Mouse (Mus musculus): ENCODE results near the gene Itch. TPM values are rescaled to one million over a fixed set of nuclear protein-coding genes. Genes with fewer than 3 reads are reported as not detected.
"Not testable (repeated sequence)": the region's sequence is repeated elsewhere in the genome, so short reads cannot be mapped to it uniquely, and the experiment has no call there.

Gene Itch
- polyA plus RNA-seq, 1 experiment from 2014 or later: 30.4 TPM

- Histone ChIP-seq H3K4me2 (ENCODE audit: low read length) (peak overlapping the region; percentile 59), H3K9me3 (replicated peaks; ENCODE audit: control insufficient read depth, low read length) (no peaks in the 10 kb centered on the region), H3K4me1 (ENCODE audit: control insufficient read depth, insufficient read depth, low read length) (peaks cover 20% of the 10 kb centered on the region), H3K4me3 (ENCODE audit: low read depth, low read length) (peak overlapping the region; percentile 93; the same call in 1 of the 2 replicates), H3K9ac (ENCODE audit: low read length) (no peak overlapping the region), H3K36me3 (ENCODE audit: control insufficient read depth, insufficient read depth, low read length) (peaks cover 23% of the 10 kb centered on the region), H3K27me3 (replicated peaks; ENCODE audit: control insufficient read depth, insufficient read depth, low read length) (no peaks in the 10 kb centered on the region), H3K27ac (ENCODE audit: low read depth, low read length) (no peak overlapping the region)
- DNase-seq (ENCODE audit: low spot score) (no peak), ATAC-seq (no peak)
- 73% methylated on average over 4 of the region's 4 CpGs for WGBS
These were observed 1.8 kb downstream of the Itch start for GRCm38 (mm10) chr2:155135092-155135491.

GRCm38 (mm10) chr2:155135534-155135933 is 2.2 kb downstream of the Itch start:
- WGBS: 91% methylated on average over 1 of the region's 1 CpGs

DNA sequence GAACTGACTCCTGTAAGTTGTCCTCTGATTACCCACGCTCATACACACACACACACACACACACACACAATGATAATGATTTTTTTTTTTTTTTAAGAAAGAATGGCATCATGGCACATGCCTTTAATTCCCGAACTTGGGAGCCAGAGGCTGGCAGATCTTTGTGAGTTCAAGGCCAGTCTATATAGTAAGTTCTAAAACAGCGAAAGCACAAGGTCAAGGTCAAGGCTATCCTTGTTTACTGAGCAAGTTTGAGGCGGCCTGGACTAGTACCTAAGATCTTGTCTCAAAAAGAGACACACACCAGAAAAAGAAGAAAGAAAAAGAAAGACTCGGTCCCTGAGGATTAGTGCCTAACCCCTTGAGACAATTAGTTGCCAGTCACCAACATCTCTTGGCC is 7.7 kb downstream of the Itch start:
- Histone ChIP-seq H3K27ac (ENCODE audit: low read depth, low read length) (no peak overlapping the region), H3K4me1 (ENCODE audit: control insufficient read depth, insufficient read depth, low read length) (peaks cover 4% of the 10 kb centered on the region; the same call in 1 of the 2 replicates), H3K36me3 (ENCODE audit: control insufficient read depth, insufficient read depth, low read length) (peaks cover 74% of the 10 kb centered on the region), H3K4me2 (ENCODE audit: low read length) (no peak overlapping the region), H3K4me3 (ENCODE audit: low read depth, low read length) (no peak overlapping the region), H3K9me3 (replicated peaks; ENCODE audit: control insufficient read depth, low read length) (no peaks in the 10 kb centered on the region), H3K9ac (ENCODE audit: low read length) (no peak overlapping the region), H3K27me3 (replicated peaks; ENCODE audit: control insufficient read depth, insufficient read depth, low read length) (no peaks in the 10 kb centered on the region)
- DNase-seq (ENCODE audit: low spot score) (no peak), ATAC-seq (no peak)
- 84% methylated on average over 5 of the region's 5 CpGs for WGBS

More at GRCm38 (mm10) chr2:155135534-155135933, 2.2 kb downstream of the Itch start:
- ATAC-seq (no peak), DNase-seq (ENCODE audit: low spot score) (no peak)
- H3K9ac ChIP-seq (ENCODE audit: low read length): no peak overlapping the region
- H3K27me3 ChIP-seq (replicated peaks; ENCODE audit: control insufficient read depth, insufficient read depth, low read length): no peaks in the 10 kb centered on the region
- no peaks in the 10 kb centered on the region for H3K9me3 ChIP-seq (replicated peaks; ENCODE audit: control insufficient read depth, low read length)
- H3K36me3 ChIP-seq (ENCODE audit: control insufficient read depth, insufficient read depth, low read length): peaks cover 27% of the 10 kb centered on the region
- no peak overlapping the region for H3K27ac ChIP-seq (ENCODE audit: low read depth, low read length)
- peaks cover 20% of the 10 kb centered on the region for H3K4me1 ChIP-seq (ENCODE audit: control insufficient read depth, insufficient read depth, low read length)
- H3K4me2 ChIP-seq (ENCODE audit: low read length): peak overlapping the region; percentile 59; the same call in 1 of the 2 replicates
- no peak overlapping the region for H3K4me3 ChIP-seq (ENCODE audit: low read depth, low read length)

GRCm38 (mm10) chr2:155142025-155142555 is 8.8 kb downstream of the Itch start:
- Histone ChIP-seq H3K9ac (ENCODE audit: low read length) (no peak overlapping the region), H3K27ac (ENCODE audit: low read depth, low read length) (no peak overlapping the region), H3K4me3 (ENCODE audit: low read depth, low read length) (no peak overlapping the region), H3K36me3 (ENCODE audit: control insufficient read depth, insufficient read depth, low read length) (peaks cover 85% of the 10 kb centered on the region), H3K9me3 (replicated peaks; ENCODE audit: control insufficient read depth, low read length) (0 out of 2 replicates have a peak, but pooled peaks cover 5% of the 10 kb centered on the region), H3K27me3 (replicated peaks; ENCODE audit: control insufficient read depth, insufficient read depth, low read length) (no peaks in the 10 kb centered on the region), H3K4me2 (ENCODE audit: low read length) (no peak overlapping the region), H3K4me1 (ENCODE audit: control insufficient read depth, insufficient read depth, low read length) (no peaks in the 10 kb centered on the region)
- DNase-seq (ENCODE audit: low spot score) (no peak), ATAC-seq (no peak)

DNA sequence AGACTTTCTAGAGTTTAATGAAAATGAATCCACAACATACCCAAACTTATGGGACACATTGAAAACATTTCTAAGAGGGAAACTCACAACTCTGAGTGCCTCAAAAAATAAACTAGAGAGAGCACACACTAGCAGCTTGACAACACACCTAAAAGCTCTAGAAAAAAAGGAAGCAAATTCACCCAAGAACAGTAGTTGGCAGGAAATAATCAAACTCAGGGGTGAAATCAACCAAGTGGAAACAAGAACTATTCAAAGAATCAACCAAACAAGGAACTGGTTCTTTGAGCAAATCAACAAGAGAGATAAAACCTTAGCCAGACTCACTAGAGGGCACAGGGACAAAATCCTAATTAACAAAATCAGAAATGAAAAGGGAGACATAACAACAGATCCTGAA is 16.0 kb downstream of the Itch start:
- H3K27ac ChIP-seq (ENCODE audit: low read depth, low read length); H3K27me3 ChIP-seq (replicated peaks; ENCODE audit: control insufficient read depth, insufficient read depth, low read length); H3K9me3 ChIP-seq (replicated peaks; ENCODE audit: control insufficient read depth, low read length); H3K4me1 ChIP-seq (ENCODE audit: control insufficient read depth, insufficient read depth, low read length); H3K4me3 ChIP-seq (ENCODE audit: low read depth, low read length); H3K4me2 ChIP-seq (ENCODE audit: low read length); ATAC-seq; DNase-seq (ENCODE audit: low spot score); H3K9ac ChIP-seq (ENCODE audit: low read length): not testable (repeated sequence)
- H3K36me3 ChIP-seq (ENCODE audit: control insufficient read depth, insufficient read depth, low read length): peaks cover 31% of the 10 kb centered on the region

DNA sequence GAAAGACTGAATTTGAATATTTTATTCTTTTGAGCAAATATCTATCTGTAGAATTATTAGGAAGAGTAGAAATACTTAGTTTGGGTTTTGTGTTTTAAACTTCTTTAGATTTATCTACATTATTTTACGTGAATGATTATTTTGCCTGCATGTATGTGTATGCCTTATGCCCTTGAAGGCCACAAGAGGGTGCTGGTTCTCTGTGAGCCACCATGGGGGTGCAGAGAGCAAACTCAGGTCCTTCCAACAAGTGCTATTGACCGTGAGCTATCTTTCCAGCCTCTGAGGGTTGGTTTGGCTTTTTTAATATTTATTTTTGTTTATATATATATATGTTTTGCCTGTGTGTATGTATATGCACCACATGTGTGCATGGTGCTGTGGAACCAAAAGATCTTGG is 74.1 kb downstream of the Itch start:
- H3K27me3 ChIP-seq (replicated peaks; ENCODE audit: control insufficient read depth, insufficient read depth, low read length): no peaks in the 10 kb centered on the region
- H3K4me2 ChIP-seq (ENCODE audit: low read length): no peak overlapping the region
- no peaks in the 10 kb centered on the region for H3K9me3 ChIP-seq (replicated peaks; ENCODE audit: control insufficient read depth, low read length)
- no peaks in the 10 kb centered on the region for H3K4me1 ChIP-seq (ENCODE audit: control insufficient read depth, insufficient read depth, low read length)
- peaks cover 76% of the 10 kb centered on the region for H3K36me3 ChIP-seq (ENCODE audit: control insufficient read depth, insufficient read depth, low read length)
- DNase-seq (ENCODE audit: low spot score) (peak; percentile 30), ATAC-seq (no peak)
- H3K4me3 ChIP-seq (ENCODE audit: low read depth, low read length): no peak overlapping the region
- no peak overlapping the region for H3K27ac ChIP-seq (ENCODE audit: low read depth, low read length)
- 75% methylated on average over 2 of the region's 2 CpGs for WGBS
- no peak overlapping the region for H3K9ac ChIP-seq (ENCODE audit: low read length)

GRCm38 (mm10) chr2:155223145-155223544 is 89.8 kb downstream of the Itch start:
- H3K27me3 ChIP-seq (replicated peaks; ENCODE audit: control insufficient read depth, insufficient read depth, low read length): no peaks in the 10 kb centered on the region
- no peak overlapping the region for H3K27ac ChIP-seq (ENCODE audit: low read depth, low read length)
- peaks cover 90% of the 10 kb centered on the region for H3K36me3 ChIP-seq (ENCODE audit: control insufficient read depth, insufficient read depth, low read length)
- no peak overlapping the region for H3K4me3 ChIP-seq (ENCODE audit: low read depth, low read length)
- ATAC-seq (no peak), DNase-seq (ENCODE audit: low spot score) (no peak)
- no peak overlapping the region for H3K4me2 ChIP-seq (ENCODE audit: low read length)
- H3K9me3 ChIP-seq (replicated peaks; ENCODE audit: control insufficient read depth, low read length): no peaks in the 10 kb centered on the region
- WGBS: 84% methylated on average over 2 of the region's 2 CpGs
- no peak overlapping the region for H3K9ac ChIP-seq (ENCODE audit: low read length)
- no peaks in the 10 kb centered on the region for H3K4me1 ChIP-seq (ENCODE audit: control insufficient read depth, insufficient read depth, low read length)

DNA sequence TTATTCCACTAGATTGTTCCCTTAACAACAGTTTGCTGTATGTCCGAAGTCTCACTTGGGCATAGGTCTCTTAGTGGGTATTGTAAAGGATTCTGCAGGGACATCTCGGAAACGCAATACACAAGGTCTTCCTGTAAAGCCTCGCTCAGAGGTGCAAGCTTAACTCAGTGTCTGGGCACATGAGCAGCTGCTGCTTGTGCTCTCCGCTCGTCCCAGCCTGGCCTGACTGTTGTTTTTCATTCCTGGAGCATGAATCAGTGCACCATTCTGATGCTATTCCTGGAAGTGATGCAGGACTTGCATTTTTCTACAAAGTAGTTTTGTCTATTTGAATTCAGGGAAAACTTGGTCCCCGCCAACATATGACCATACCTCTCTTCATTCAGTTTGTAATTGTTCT is 91.4 kb downstream of the Itch start:
- Histone ChIP-seq H3K9ac (ENCODE audit: low read length) (no peak overlapping the region), H3K36me3 (ENCODE audit: control insufficient read depth, insufficient read depth, low read length) (peaks cover 77% of the 10 kb centered on the region), H3K4me2 (ENCODE audit: low read length) (no peak overlapping the region), H3K4me1 (ENCODE audit: control insufficient read depth, insufficient read depth, low read length) (no peaks in the 10 kb centered on the region), H3K4me3 (ENCODE audit: low read depth, low read length) (no peak overlapping the region), H3K27ac (ENCODE audit: low read depth, low read length) (no peak overlapping the region), H3K27me3 (replicated peaks; ENCODE audit: control insufficient read depth, insufficient read depth, low read length) (no peaks in the 10 kb centered on the region), H3K9me3 (replicated peaks; ENCODE audit: control insufficient read depth, low read length) (no peaks in the 10 kb centered on the region)
- no peak for DNase-seq (ENCODE audit: low spot score)
- no peak for ATAC-seq
- 91% methylated on average over 7 of the region's 7 CpGs for WGBS

DNA sequence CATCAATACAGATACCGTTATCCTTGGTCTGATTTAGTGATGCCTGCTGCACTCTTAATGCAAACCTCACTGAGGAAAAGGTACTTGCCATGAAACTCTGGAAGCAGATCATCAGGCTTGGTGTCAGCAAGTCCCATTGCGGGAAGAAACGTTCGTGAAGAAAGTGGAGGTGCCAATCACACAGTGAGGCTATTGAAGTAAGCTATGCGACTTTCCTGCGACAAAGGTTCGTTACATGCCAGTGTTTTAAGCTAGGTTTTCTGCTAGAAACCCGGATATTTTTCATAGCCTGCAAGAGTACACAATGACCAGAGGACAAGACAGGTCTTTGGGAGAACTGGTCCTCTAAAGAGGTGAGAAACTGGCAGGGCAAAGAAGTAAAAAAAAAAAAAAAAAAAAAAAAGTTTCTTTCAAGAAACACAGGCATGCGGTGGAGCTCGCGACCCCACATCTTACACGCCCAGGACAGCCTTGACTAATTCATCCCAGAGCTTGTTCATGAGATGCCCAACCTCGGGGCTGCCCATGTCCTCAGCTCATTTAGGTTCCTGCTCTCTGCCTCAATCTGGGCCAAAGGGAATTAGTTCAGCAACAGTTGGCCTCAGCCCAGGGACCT is 102.5 kb downstream of the Itch start:
- Histone ChIP-seq H3K36me3 (ENCODE audit: control insufficient read depth, insufficient read depth, low read length) (no peaks in the 10 kb centered on the region), H3K4me2 (ENCODE audit: low read length) (peak overlapping the region; percentile 67), H3K9me3 (replicated peaks; ENCODE audit: control insufficient read depth, low read length) (no peaks in the 10 kb centered on the region), H3K27ac (ENCODE audit: low read depth, low read length) (peak overlapping the region; percentile 78), H3K27me3 (replicated peaks; ENCODE audit: control insufficient read depth, insufficient read depth, low read length) (no peaks in the 10 kb centered on the region), H3K9ac (ENCODE audit: low read length) (peak overlapping the region; percentile 88), H3K4me1 (ENCODE audit: control insufficient read depth, insufficient read depth, low read length) (peaks cover 20% of the 10 kb centered on the region), H3K4me3 (ENCODE audit: low read depth, low read length) (peak overlapping the region; percentile 82)
- peak; percentile 87 for ATAC-seq
- 5% methylated on average over 13 of the region's 13 CpGs for WGBS
- peak; percentile 32 for DNase-seq (ENCODE audit: low spot score)

Data from forebrain, embryonic 14.5 days (tissue).